Mouse (Mus musculus): ENCODE measurements around the gene Tsc22d4. TPM values are rescaled to one million over a fixed set of nuclear protein-coding genes. Genes with fewer than 3 reads are reported as not detected.

Tsc22d4 gene
- polyA plus RNA-seq, 1 experiment from 2014 or later: 81.1 TPM

- WGBS: 86% methylated on average over 5 of the region's 5 CpGs
- no peaks in the 10 kb centered on the region for H3K4me1 ChIP-seq (replicated peaks; ENCODE audit: control insufficient read depth, insufficient read depth, low read length)
- no peak overlapping the region for H3K4me2 ChIP-seq (ENCODE audit: low read depth, low read length, severe bottlenecking)
- DNase-seq (ENCODE audit: low spot score) (no peak), ATAC-seq (replicated peaks; ENCODE audit: low FRiP score) (no peak)
- H3K27me3 ChIP-seq (ENCODE audit: control insufficient read depth, insufficient read depth, low read length): no peaks in the 10 kb centered on the region
- H3K9ac ChIP-seq (ENCODE audit: low read length): no peak overlapping the region
- no peaks in the 10 kb centered on the region; the same call in 1 of the 2 replicates for H3K36me3 ChIP-seq (ENCODE audit: control insufficient read depth, insufficient read depth, low read length)
- no peaks in the 10 kb centered on the region for H3K9me3 ChIP-seq (ENCODE audit: control insufficient read depth, low read length)
- no peak overlapping the region for H3K27ac ChIP-seq (ENCODE audit: low read depth, low read length)
- no peak overlapping the region for H3K4me3 ChIP-seq (ENCODE audit: low read depth, low read length)
These were observed 9.9 kb downstream of the Tsc22d4 start for GRCm38 (mm10) chr5:137755425-137755824.

DNA sequence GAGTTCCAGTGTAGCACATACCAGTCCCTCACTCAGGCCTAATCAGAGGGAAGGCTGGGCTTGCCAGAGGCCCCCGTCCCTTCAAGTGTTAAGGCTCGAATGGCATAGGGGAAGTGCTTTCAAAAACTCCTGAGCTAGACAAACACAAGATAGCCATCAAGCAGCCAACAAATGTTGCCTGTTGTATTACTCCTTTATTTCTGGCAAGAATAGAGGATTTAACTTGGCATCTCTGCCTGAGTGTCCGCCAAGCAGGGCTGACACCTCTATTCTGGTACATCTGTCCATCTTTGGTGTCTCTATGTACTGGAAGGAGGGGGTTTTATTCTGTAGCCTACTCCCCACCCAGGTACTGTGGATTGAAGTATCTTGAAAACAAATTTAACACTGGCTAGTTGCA, 10.6 kb downstream of the Tsc22d4 start:
- Histone ChIP-seq H3K4me1 (replicated peaks; ENCODE audit: control insufficient read depth, insufficient read depth, low read length) (no peaks in the 10 kb centered on the region), H3K36me3 (ENCODE audit: control insufficient read depth, insufficient read depth, low read length) (no peaks in the 10 kb centered on the region; the same call in 1 of the 2 replicates), H3K9ac (ENCODE audit: low read length) (no peak overlapping the region), H3K27ac (ENCODE audit: low read depth, low read length) (no peak overlapping the region), H3K27me3 (ENCODE audit: control insufficient read depth, insufficient read depth, low read length) (no peaks in the 10 kb centered on the region), H3K4me2 (ENCODE audit: low read depth, low read length, severe bottlenecking) (no peak overlapping the region), H3K4me3 (ENCODE audit: low read depth, low read length) (no peak overlapping the region), H3K9me3 (ENCODE audit: control insufficient read depth, low read length) (no peaks in the 10 kb centered on the region)
- DNase-seq (ENCODE audit: low spot score) (no peak), ATAC-seq (replicated peaks; ENCODE audit: low FRiP score) (no peak)
- 77% methylated on average over 3 of the region's 3 CpGs for WGBS

GRCm38 (mm10) chr5:137756882-137757661, 11.5 kb downstream of the Tsc22d4 start:
- H3K9me3 ChIP-seq (ENCODE audit: control insufficient read depth, low read length): no peaks in the 10 kb centered on the region
- 46% methylated on average over 10 of the region's 10 CpGs for WGBS
- no peak overlapping the region for H3K9ac ChIP-seq (ENCODE audit: low read length)
- H3K4me3 ChIP-seq (ENCODE audit: low read depth, low read length): no peak overlapping the region
- H3K27ac ChIP-seq (ENCODE audit: low read depth, low read length): no peak overlapping the region
- DNase-seq (ENCODE audit: low spot score) (peak; percentile 92), ATAC-seq (replicated peaks; ENCODE audit: low FRiP score) (peak; percentile 54; the same call in 1 of the 2 replicates)
- no peaks in the 10 kb centered on the region for H3K4me1 ChIP-seq (replicated peaks; ENCODE audit: control insufficient read depth, insufficient read depth, low read length)
- no peaks in the 10 kb centered on the region for H3K27me3 ChIP-seq (ENCODE audit: control insufficient read depth, insufficient read depth, low read length)
- H3K36me3 ChIP-seq (ENCODE audit: control insufficient read depth, insufficient read depth, low read length): no peaks in the 10 kb centered on the region; the same call in 1 of the 2 replicates
- H3K4me2 ChIP-seq (ENCODE audit: low read depth, low read length, severe bottlenecking): no peak overlapping the region

DNA sequence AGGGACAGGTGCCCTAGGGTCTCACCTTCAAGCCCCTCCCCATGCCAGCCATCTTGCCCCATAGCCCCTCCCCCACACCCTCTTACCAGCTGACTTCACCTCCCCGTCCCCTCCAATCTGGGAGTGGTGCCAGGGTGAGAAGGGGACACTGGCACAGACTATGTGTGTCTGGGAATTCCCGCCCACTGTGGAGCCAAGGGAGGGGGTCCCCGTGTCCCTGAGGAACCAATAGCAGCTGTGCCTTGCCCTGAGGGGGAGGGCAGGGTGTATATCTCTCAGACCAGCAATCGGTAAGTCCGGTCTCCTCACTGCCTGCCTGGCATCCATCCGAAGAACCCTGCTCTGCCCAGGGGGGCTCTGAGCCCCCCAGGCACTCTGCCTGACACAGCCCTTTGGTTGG, 12.4 kb downstream of the Tsc22d4 start:
- Histone ChIP-seq H3K9me3 (ENCODE audit: control insufficient read depth, low read length) (no peaks in the 10 kb centered on the region), H3K4me2 (ENCODE audit: low read depth, low read length, severe bottlenecking) (no peak overlapping the region), H3K27me3 (ENCODE audit: control insufficient read depth, insufficient read depth, low read length) (no peaks in the 10 kb centered on the region), H3K27ac (ENCODE audit: low read depth, low read length) (no peak overlapping the region), H3K4me3 (ENCODE audit: low read depth, low read length) (no peak overlapping the region), H3K4me1 (replicated peaks; ENCODE audit: control insufficient read depth, insufficient read depth, low read length) (no peaks in the 10 kb centered on the region), H3K36me3 (ENCODE audit: control insufficient read depth, insufficient read depth, low read length) (no peaks in the 10 kb centered on the region; the same call in 1 of the 2 replicates), H3K9ac (ENCODE audit: low read length) (no peak overlapping the region)
- 84% methylated on average over 6 of the region's 6 CpGs for whole genome bisulfite sequencing
- 0 out of 2 replicates have a peak, but pooled peaks have one; percentile 32 for ATAC-seq (replicated peaks; ENCODE audit: low FRiP score)
- no peak for DNase-seq (ENCODE audit: low spot score)

DNA sequence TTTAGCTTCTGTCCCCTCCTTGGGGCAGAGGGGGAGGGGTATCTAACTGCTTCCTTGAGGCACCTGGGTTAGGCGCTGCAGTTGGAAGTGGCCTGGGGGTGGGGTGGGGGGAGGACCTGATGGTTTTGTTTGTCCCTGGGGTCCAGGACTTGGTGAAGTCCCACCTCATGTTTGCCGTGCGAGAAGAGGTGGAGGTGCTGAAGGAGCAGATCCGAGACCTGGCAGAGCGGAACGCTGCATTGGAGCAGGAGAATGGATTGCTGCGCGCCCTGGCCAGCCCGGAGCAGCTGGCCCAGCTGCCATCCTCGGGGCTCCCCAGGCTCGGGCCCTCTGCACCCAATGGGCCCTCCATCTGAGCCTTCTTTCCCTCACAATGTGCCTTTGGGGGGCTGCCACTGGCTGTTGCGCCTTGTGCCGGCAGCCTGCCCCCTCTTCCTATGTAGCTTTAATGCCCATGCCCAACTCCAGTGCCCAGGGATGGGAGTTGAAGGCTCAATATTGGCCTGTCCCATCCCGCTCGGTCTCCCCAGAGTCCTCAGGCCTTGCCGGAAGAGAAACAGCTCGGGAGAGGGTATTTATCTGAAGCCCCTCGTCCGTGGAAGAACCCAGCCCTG, 13.5 kb downstream of the Tsc22d4 start:
- WGBS: 91% methylated on average over 19 of the region's 19 CpGs
- no peak overlapping the region for H3K27ac ChIP-seq (ENCODE audit: low read depth, low read length)

DNA sequence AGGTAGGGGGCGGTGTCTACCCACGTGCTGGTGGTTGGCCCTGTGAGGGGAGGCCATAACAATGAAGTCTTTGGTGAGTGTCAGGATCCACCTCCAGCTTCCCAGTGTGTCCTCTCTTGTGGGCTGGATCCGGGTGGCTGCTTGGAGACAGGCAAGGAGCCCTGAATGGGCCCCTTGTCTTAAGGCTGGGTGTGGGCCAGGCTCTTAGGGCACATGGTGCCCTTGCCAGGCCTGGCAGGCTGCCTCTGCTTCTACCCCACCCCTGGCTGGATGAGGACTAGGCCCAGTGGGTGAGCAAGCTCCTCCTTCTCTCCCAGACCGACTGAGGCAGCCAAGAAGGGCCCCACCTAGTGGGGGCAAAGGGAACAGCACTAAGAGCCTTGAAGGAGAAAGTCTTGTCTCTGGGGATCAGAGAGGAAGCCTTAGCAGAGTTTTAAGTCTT, 14.5 kb downstream of the Tsc22d4 start:
- 0 out of 2 replicates have a peak, but pooled peaks have one; percentile 47 for ATAC-seq (replicated peaks; ENCODE audit: low FRiP score)
- no peaks in the 10 kb centered on the region for H3K27me3 ChIP-seq (ENCODE audit: control insufficient read depth, insufficient read depth, low read length)
- no peak overlapping the region for H3K27ac ChIP-seq (ENCODE audit: low read depth, low read length)
- H3K36me3 ChIP-seq (ENCODE audit: control insufficient read depth, insufficient read depth, low read length): no peaks in the 10 kb centered on the region; the same call in 1 of the 2 replicates
- 42% methylated on average over 4 of the region's 4 CpGs for WGBS
- no peaks in the 10 kb centered on the region for H3K4me1 ChIP-seq (replicated peaks; ENCODE audit: control insufficient read depth, insufficient read depth, low read length)
- DNase-seq (ENCODE audit: low spot score): peak; percentile 86
- H3K9me3 ChIP-seq (ENCODE audit: control insufficient read depth, low read length): no peaks in the 10 kb centered on the region
- no peak overlapping the region for H3K4me3 ChIP-seq (ENCODE audit: low read depth, low read length)
- no peak overlapping the region for H3K9ac ChIP-seq (ENCODE audit: low read length)
- no peak overlapping the region for H3K4me2 ChIP-seq (ENCODE audit: low read depth, low read length, severe bottlenecking)

More for the DNA sequence above, 13.5 kb downstream of the Tsc22d4 start:
- no peaks in the 10 kb centered on the region for H3K4me1 ChIP-seq (replicated peaks; ENCODE audit: control insufficient read depth, insufficient read depth, low read length)
- H3K27me3 ChIP-seq (ENCODE audit: control insufficient read depth, insufficient read depth, low read length): no peaks in the 10 kb centered on the region
- ATAC-seq (replicated peaks; ENCODE audit: low FRiP score) (no peak), DNase-seq (ENCODE audit: low spot score) (no peak)
- H3K36me3 ChIP-seq (ENCODE audit: control insufficient read depth, insufficient read depth, low read length): no peaks in the 10 kb centered on the region; the same call in 1 of the 2 replicates
- no peak overlapping the region for H3K9ac ChIP-seq (ENCODE audit: low read length)
- no peak overlapping the region for H3K4me2 ChIP-seq (ENCODE audit: low read depth, low read length, severe bottlenecking)
- H3K9me3 ChIP-seq (ENCODE audit: control insufficient read depth, low read length): no peaks in the 10 kb centered on the region
- H3K4me3 ChIP-seq (ENCODE audit: low read depth, low read length): no peak overlapping the region

DNA sequence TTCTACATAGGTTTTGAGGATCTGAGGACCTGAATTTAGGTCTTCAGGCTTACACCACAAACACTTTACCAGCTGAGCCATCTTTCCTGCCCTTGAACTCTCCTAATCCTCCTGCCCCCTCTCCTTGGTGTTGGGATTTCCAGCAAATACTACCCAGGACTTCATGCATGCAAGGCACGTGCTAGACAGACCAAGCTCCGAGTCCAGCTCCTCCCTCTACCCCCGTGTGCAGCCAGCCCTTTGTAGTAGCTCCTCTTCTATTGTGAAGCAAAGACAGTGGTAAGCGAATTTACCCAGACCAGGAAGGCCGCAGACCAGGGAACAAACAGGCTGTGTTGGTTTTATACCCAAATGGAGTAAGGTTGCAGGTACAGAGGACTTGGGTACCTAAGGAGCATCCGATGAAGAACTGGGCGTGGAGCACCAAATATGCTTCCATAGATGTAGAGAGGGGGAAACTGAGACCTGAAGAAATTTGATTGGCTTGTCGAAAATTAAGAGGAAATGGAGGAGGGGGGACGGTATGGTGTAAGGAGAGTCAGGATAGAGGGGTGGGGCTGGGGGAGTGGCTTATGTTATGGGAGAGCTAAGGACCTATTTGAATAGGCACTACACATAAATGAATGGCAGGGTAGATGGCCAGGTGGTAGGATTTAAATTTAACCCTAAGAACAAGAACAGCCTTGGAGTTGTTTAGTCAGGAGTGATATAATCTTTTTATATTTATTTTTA, 19.2 kb downstream of the Tsc22d4 start:
- Histone ChIP-seq H3K9me3 (ENCODE audit: control insufficient read depth, low read length) (no peaks in the 10 kb centered on the region), H3K9ac (ENCODE audit: low read length) (no peak overlapping the region), H3K36me3 (ENCODE audit: control insufficient read depth, insufficient read depth, low read length) (no peaks in the 10 kb centered on the region), H3K4me1 (replicated peaks; ENCODE audit: control insufficient read depth, insufficient read depth, low read length) (no peaks in the 10 kb centered on the region), H3K4me3 (ENCODE audit: low read depth, low read length) (no peak overlapping the region), H3K27ac (ENCODE audit: low read depth, low read length) (no peak overlapping the region), H3K4me2 (ENCODE audit: low read depth, low read length, severe bottlenecking) (no peak overlapping the region), H3K27me3 (ENCODE audit: control insufficient read depth, insufficient read depth, low read length) (no peaks in the 10 kb centered on the region)
- no peak for DNase-seq (ENCODE audit: low spot score)
- ATAC-seq (replicated peaks; ENCODE audit: low FRiP score): no peak
- WGBS: 61% methylated on average over 9 of the region's 9 CpGs

DNA sequence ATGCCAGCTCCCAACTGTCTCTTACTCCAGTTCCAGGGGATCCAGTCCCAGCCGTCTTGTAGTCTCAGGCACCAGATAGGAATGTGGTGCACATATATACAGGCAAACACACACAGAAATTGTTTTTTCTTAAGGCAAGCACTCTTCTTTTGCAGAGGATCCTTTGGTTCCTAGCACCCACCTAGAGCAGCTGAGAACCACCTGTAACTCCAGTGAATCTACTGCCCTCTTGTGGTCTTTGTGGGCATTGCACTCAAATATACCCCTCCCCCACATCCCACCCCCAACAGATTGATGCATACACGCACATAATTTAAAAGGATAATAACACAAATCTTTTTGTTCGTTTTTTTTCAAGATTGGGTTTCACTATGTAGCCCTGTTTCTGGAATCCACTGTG, 20.7 kb downstream of the Tsc22d4 start:
- no peak overlapping the region for H3K4me2 ChIP-seq (ENCODE audit: low read depth, low read length, severe bottlenecking)
- H3K9me3 ChIP-seq (ENCODE audit: control insufficient read depth, low read length): no peaks in the 10 kb centered on the region
- H3K27ac ChIP-seq (ENCODE audit: low read depth, low read length): no peak overlapping the region
- ATAC-seq (replicated peaks; ENCODE audit: low FRiP score) (no peak), DNase-seq (ENCODE audit: low spot score) (no peak)
- no peaks in the 10 kb centered on the region for H3K4me1 ChIP-seq (replicated peaks; ENCODE audit: control insufficient read depth, insufficient read depth, low read length)
- WGBS: 70% methylated on average over 3 of the region's 3 CpGs
- no peaks in the 10 kb centered on the region for H3K27me3 ChIP-seq (ENCODE audit: control insufficient read depth, insufficient read depth, low read length)
- H3K4me3 ChIP-seq (ENCODE audit: low read depth, low read length): no peak overlapping the region
- no peaks in the 10 kb centered on the region for H3K36me3 ChIP-seq (ENCODE audit: control insufficient read depth, insufficient read depth, low read length)
- H3K9ac ChIP-seq (ENCODE audit: low read length): no peak overlapping the region
